Mouse (Mus musculus) E14TG2a.4 (cell line): ENCODE measurements around the gene Izumo4.

Experiments
- CTCF ChIP-seq: conservative IDR thresholded peaks from 2 replicates; pipeline ENCODE4 v1.5.1; 2014; ENCODE audit warnings: low read length
- POU5F1 ChIP-seq: IDR thresholded peaks from 2 replicates; pipeline ENCODE4 v1.6.1; 2014; ENCODE audit warnings: low read length, borderline replicate concordance

- TF ChIP-seq CTCF (peak; percentile 88), POU5F1 (no peak)
Observed at GRCm38 (mm10) chr10:80684214-80684613, 17.8 kb upstream of the Izumo4 start.
